Mouse (Mus musculus): Measurements from ENCODE around the gene Henmt1.

Gene Henmt1

GRCm38 (mm10) chr3:108939573-108939972, at the start of gene Henmt1:
Gene Henmt1 (plus strand): TSS chr3:108939873.
- in situ Hi-C loops (cut with MboI; ENCODE audit: unreplicated experiment in 2 of 2), result loop anchor here in 1 of 2 experiments (10.0 kb wide), 1 partner anchor 125 kb away; no protein-coding TSS in a partner anchor

GRCm38 (mm10) chr3:108889908-108890307, 49.8 kb upstream of the Henmt1 start, which contains the start of gene Fndc7:
Gene Fndc7 (minus strand): TSS chr3:108890008.
- in situ Hi-C loops (cut with MboI; ENCODE audit: unreplicated experiment in 2 of 2), result loop anchor here in 1 of 2 experiments (5.0 kb wide), 1 partner anchor 43 kb away; no protein-coding TSS in a partner anchor

GRCm38 (mm10) chr3:108892080-108892479, 47.6 kb upstream of the Henmt1 start:
- in situ Hi-C loops (cut with MboI; ENCODE audit: unreplicated experiment in 2 of 2), result no loop called here

- in situ Hi-C loops (cut with MboI; ENCODE audit: unreplicated experiment in 2 of 2), result no loop called here
Measured at GRCm38 (mm10) chr3:108892914-108893313, 46.8 kb upstream of the Henmt1 start.

- in situ Hi-C loops (cut with MboI; ENCODE audit: unreplicated experiment in 2 of 2), result no loop called here
Measured at GRCm38 (mm10) chr3:108898640-108899039, 41.0 kb upstream of the Henmt1 start.

GRCm38 (mm10) chr3:108900147-108900546, 39.5 kb upstream of the Henmt1 start:
- in situ Hi-C loops (cut with MboI; ENCODE audit: unreplicated experiment in 2 of 2), result loop anchor here (5.0 to 25.0 kb wide), 6 partner anchors 58 to 455 kb away; partner anchors contain the start of genes Clcc1 (in 1 of the 2), Fam102b (in 1 of the 2), Sars (in 1 of the 2) and Stxbp3 (in 1 of the 2)

- in situ Hi-C loops (cut with MboI; ENCODE audit: unreplicated experiment in 2 of 2), result loop anchor here (5.0 to 25.0 kb wide), 6 partner anchors 58 to 456 kb away; partner anchors contain the start of genes Clcc1 (in 1 of the 2), Fam102b (in 1 of the 2), Sars (in 1 of the 2) and Stxbp3 (in 1 of the 2)
Measured at GRCm38 (mm10) chr3:108900681-108901080, 39.0 kb upstream of the Henmt1 start.

- in situ Hi-C loops (cut with MboI; ENCODE audit: unreplicated experiment in 2 of 2), result loop anchor here (5.0 to 25.0 kb wide), 6 partner anchors 60 to 457 kb away; partner anchors contain the start of genes Clcc1 (in 1 of the 2), Fam102b (in 1 of the 2), Sars (in 1 of the 2) and Stxbp3 (in 1 of the 2)
Measured at GRCm38 (mm10) chr3:108902038-108902437, 37.6 kb upstream of the Henmt1 start.

GRCm38 (mm10) chr3:108902934-108903333, 36.7 kb upstream of the Henmt1 start:
- in situ Hi-C loops (cut with MboI; ENCODE audit: unreplicated experiment in 2 of 2), result loop anchor here (5.0 to 25.0 kb wide), 6 partner anchors 61 to 458 kb away; partner anchors contain the start of genes Clcc1 (in 1 of the 2), Fam102b (in 1 of the 2), Sars (in 1 of the 2) and Stxbp3 (in 1 of the 2)

GRCm38 (mm10) chr3:108910303-108911080, 29.2 kb upstream of the Henmt1 start:
- in situ Hi-C loops (cut with MboI; ENCODE audit: unreplicated experiment in 2 of 2), result loop anchor here in 1 of 2 experiments (10.0 to 25.0 kb wide), 2 partner anchors 248 to 346 kb away; partner anchors contain the start of genes Clcc1 and Tmem167b

GRCm38 (mm10) chr3:108911081-108911547, 28.6 kb upstream of the Henmt1 start:
- in situ Hi-C loops (cut with MboI; ENCODE audit: unreplicated experiment in 2 of 2), result loop anchor here in 1 of 2 experiments (10.0 to 25.0 kb wide), 2 partner anchors 249 to 346 kb away; partner anchors contain the start of genes Clcc1 and Tmem167b

GRCm38 (mm10) chr3:108911548-108912413, 27.9 kb upstream of the Henmt1 start, which contains the start of gene Prpf38b:
Gene Prpf38b (minus strand): TSS chr3:108911727.
- in situ Hi-C loops (cut with MboI; ENCODE audit: unreplicated experiment in 2 of 2), result loop anchor here in 1 of 2 experiments (10.0 to 25.0 kb wide), 2 partner anchors 249 to 347 kb away; partner anchors contain the start of genes Clcc1 and Tmem167b

GRCm38 (mm10) chr3:108915999-108916398, 23.7 kb upstream of the Henmt1 start:
- in situ Hi-C loops (cut with MboI; ENCODE audit: unreplicated experiment in 2 of 2), result loop anchor here (5.0 to 25.0 kb wide), 3 partner anchors 146 to 351 kb away; partner anchors contain the start of genes Clcc1 (in 1 of the 2) and Tmem167b (in 1 of the 2)

- in situ Hi-C loops (cut with MboI; ENCODE audit: unreplicated experiment in 2 of 2), result loop anchor here (5.0 to 25.0 kb wide), 3 partner anchors 145 to 352 kb away; partner anchors contain the start of genes Clcc1 (in 1 of the 2) and Tmem167b (in 1 of the 2)
Measured at GRCm38 (mm10) chr3:108916857-108917256, 22.8 kb upstream of the Henmt1 start.

GRCm38 (mm10) chr3:108917986-108918385, 21.7 kb upstream of the Henmt1 start:
- in situ Hi-C loops (cut with MboI; ENCODE audit: unreplicated experiment in 2 of 2), result loop anchor here (5.0 to 25.0 kb wide), 3 partner anchors 144 to 353 kb away; partner anchors contain the start of genes Clcc1 (in 1 of the 2) and Tmem167b (in 1 of the 2)

GRCm38 (mm10) chr3:108918852-108919251, 20.8 kb upstream of the Henmt1 start:
- in situ Hi-C loops (cut with MboI; ENCODE audit: unreplicated experiment in 2 of 2), result loop anchor here (5.0 to 25.0 kb wide), 3 partner anchors 143 to 354 kb away; partner anchors contain the start of genes Clcc1 (in 1 of the 2) and Tmem167b (in 1 of the 2)

GRCm38 (mm10) chr3:108920442-108921070, 19.1 kb upstream of the Henmt1 start:
- in situ Hi-C loops (cut with MboI; ENCODE audit: unreplicated experiment in 2 of 2), result loop anchor here in 1 of 2 experiments (25.0 kb wide), 1 partner anchor 258 kb away; the partner anchor contains the start of gene Clcc1

- in situ Hi-C loops (cut with MboI; ENCODE audit: unreplicated experiment in 2 of 2), result loop anchor here in 1 of 2 experiments (25.0 kb wide), 1 partner anchor 260 kb away; the partner anchor contains the start of gene Clcc1
Measured at GRCm38 (mm10) chr3:108921822-108922221, 17.9 kb upstream of the Henmt1 start.
